Mouse (Mus musculus): ENCODE measurements at regions not wholly inside any gene's neighbourhood (a gene's known extent, or its start where the extent isn't known, plus 50 kb on each side); places are given as distances from the start of the nearest gene placed in this dataset.

- DNase-seq (ENCODE audit: low spot score in 2 of 2): no peak
Observed at GRCm38 (mm10) chr2:148622216-148622615, 50.2 kb upstream of the Nxt1 start.

GRCm38 (mm10) chr2:148611911-148612310 is 60.5 kb upstream of the Nxt1 start:
- no peak for DNase-seq (ENCODE audit: low spot score in 2 of 2)

DNA sequence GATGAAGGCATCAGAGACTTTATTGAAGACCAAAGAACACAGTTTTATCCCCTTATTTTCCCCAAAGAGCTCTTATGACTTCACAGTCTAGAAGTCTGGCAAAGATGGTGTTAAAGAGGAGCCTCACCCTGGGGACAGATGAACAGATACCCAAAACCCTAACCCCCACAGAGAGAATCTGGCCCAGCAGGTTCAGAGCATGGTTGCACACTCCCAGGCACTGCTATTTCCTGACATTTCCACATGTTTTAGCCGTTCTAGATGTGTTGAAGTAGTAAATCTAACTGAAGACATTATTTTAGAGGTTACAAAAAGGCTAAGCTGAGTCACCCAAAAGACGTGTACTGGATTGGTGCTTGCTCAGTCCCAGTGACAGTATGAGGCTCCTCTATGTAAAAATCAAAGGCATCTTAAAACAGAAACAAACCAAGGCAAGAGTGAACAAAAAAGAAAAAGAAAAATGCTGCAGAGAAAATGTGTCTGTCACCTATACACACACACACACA is 66.9 kb upstream of the Nxt1 start:
- DNase-seq (ENCODE audit: low spot score in 2 of 2): no peak

DNA sequence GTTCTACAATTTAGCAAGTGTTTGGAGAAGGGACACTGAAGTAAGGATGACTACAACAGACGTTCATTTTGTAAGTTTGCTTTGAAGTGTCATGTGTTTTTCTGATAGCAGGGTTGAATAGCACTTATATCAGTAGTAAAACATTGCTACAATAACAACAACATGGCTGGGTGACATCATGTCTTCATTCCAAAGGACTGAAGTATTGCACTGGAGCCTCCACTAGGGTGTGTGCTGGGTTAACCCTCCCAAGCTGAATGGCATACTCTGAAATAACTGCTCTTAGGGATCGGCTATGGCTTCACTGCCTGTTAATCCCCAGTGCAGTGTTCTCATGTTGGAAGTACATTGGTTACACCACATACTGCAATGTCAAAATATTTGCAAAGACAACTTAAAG is 68.5 kb upstream of the Nxt1 start:
- no peak for DNase-seq (ENCODE audit: low spot score in 2 of 2)

GRCm38 (mm10) chr2:148603315-148603714 is 69.1 kb upstream of the Nxt1 start:
- no peak for DNase-seq (ENCODE audit: low spot score in 2 of 2)

GRCm38 (mm10) chr2:148599498-148599897 is 72.9 kb upstream of the Nxt1 start:
- peak; percentile 7 to 15 for DNase-seq (ENCODE audit: low spot score in 2 of 2)

DNA sequence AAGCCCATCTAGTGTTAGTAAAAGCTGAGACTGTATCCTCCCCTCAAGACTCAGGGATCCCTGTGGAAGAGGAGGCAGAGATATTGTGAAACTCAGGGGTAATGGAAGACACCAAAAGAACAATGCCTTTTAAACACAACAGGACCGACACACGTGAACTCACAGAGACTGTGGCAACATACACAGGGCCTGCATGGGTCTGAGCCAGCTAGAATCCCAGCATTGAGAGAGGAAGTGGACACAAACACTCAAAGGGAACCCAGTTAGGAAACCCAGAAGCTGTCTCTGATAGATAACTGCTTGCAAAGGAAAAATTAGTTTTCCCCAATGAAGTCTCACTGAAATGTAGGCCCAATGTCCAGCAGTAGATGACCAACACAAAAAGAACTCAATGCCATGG is 75.4 kb upstream of the Nxt1 start:
- DNase-seq (ENCODE audit: low spot score in 2 of 2): no peak

DNA sequence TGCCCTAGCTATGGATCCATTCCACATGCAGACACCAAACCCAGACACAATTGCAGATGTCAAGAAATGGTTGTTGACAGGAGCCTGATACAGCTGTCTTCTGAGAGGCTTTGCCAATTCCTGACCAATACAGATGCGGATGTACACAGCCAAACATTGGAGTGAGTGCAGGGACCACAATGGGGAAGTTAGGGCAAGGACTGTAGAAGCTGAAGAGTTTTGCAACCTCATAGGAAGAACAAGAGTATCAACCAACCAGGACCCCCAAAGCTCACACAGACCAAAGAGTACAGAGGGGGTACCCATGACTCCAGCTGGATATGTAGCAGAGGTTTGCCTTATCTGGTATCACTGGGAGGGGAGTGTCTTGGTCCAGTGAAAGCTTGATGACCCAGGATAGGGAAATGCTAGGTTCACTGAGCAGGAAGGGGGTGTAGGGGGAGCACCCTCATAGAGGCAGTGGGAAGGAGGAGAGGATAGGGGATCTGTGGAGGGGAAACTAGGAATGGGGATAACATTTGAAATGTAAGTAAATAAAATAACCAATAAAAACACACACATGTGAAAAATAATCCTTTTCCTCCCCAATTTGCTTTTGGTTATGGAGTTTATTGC is 86.6 kb upstream of the Nxt1 start:
- DNase-seq (ENCODE audit: low spot score in 2 of 2): no peak

DNA sequence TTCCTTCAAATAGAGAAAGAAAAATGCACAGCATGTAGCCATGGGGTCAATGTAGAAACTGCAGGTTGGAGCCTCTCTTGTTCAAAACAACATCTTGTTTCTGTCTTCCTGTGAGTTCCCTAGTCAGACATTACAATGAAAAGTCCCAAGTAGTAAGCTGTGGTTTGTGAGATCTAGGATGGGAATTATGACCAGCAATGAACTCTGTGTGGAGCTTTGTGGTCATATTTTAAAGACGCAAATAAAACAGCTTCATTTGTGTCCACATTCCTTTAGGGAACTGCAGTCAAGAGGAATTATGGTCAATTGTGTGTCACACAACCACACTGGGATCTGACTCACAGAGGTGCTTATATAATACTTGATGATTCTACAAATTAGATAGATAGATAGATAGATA is 90.2 kb upstream of the Nxt1 start:
- DNase-seq (ENCODE audit: low spot score in 2 of 2): no peak

DNA sequence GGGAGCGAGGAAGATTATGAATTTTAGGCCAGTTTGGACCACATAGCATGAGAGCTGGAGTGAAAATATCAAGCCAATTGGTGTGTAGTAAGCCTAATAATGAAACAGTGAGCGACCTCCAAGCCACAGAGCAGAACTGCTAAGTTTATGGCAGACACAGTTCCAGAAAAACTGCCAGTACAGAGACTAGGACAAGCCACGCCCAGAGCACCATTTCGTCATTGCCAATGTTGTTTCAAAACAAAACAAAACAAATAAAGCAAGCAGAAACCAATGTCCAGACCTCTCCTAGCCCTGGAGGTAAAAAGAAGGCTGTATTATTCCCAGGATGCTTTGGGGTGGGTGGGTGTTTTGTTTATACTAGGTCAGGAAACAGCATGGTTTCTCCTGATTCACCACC is 90.7 kb upstream of the Nxt1 start:
- no peak for DNase-seq (ENCODE audit: low spot score in 2 of 2)

DNA sequence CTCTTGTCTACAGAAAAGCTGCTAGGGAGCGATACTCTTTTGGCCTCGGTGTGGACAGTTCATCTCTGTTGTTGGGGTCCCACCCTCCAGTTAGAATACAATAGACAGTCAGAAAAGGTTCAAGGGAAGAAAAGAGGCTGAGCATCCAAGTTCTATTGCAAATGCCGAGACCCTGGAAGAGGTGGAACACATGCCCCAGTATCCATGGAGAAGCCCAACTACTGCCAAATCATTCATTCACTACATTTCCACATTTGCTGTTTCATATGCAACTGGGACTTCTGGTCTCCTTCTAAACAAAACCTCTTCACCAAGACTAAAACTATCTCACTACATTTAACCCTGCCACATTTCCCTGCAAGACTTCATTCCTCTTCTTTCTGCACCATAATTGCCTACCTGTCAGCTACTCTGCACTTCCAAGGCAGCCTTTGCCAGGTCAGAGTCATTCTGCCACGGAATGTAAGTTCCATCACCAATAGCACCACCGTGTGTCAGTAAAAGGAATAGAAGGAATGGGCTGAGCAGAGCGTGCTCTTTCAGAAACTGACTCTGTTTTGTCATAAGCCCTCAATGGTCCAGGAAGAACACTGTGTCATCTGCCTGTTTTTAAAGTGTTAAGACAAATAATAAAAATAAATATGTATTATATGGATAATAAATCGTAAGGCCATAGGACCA is 92.0 kb upstream of the Nxt1 start:
- DNase-seq (ENCODE audit: low spot score in 2 of 2): peak; percentile 9 to 18

DNA sequence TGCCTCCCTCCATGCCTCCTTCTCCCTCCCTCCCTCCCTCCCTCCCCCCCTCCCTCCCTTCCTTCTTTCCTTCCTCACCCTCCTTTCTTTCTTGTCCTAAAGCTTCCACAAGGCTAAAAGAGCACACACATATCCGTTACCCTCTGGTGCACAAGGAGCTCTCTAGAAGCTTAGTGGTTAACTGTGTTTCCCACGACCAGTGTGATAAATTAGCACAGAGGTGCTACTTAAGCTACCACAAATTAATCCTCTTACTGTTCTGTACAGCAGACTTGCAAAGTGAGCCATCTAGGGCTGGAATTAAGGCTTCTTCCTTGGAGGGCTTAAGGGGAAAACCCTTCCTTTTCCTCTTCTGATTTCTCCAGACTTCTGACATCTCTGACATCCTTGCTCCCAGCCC is 92.8 kb upstream of the Nxt1 start:
- DNase-seq (ENCODE audit: low spot score in 2 of 2): no peak

GRCm38 (mm10) chr2:148579027-148579426 is 93.4 kb upstream of the Nxt1 start:
- DNase-seq (ENCODE audit: low spot score in 2 of 2): no peak

DNA sequence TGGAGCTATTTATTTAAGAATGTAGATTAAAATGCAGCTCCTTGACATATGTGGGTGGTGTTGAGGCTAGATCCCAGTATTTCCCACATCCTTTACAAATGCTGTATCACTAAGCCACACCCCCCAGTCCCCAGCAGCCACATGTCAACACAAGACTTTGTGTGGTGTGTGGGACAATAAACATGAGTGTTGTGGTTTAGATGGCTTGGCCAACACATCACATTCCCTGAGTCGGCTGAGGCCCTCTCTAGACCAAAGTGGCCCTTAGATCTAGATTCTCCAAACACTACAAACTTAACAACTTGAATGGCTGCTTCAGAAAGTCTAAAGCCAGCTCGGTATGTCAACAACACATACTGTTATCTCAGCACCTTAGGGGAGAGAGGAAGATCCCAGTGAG is 94.2 kb upstream of the Nxt1 start:
- DNase-seq (ENCODE audit: low spot score in 2 of 2): no peak

DNA sequence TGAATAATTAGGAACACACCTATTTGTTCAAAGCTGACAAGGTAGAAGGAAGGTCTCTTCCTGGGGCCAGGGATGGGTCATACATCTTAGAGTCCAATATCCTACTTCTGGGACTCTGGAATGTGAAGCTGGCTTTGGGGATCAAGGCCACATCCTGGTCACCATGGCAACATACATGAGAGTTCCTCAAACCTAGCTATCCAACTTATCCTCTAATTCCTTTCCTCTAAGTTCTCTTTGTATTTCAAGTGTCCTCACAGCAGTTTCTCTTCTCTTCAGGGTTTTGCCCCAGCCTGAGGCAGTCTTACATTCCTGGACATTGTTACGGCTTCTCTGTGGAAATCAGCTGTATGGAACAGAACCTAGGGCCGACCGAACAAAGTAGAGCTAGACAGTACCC is 97.0 kb upstream of the Nxt1 start:
- DNase-seq (ENCODE audit: low spot score in 2 of 2): no peak

- peak; percentile 25 to 33 for DNase-seq (ENCODE audit: low spot score in 2 of 2)
Observed at GRCm38 (mm10) chr2:148572165-148572564, 100.2 kb upstream of the Nxt1 start.

DNA sequence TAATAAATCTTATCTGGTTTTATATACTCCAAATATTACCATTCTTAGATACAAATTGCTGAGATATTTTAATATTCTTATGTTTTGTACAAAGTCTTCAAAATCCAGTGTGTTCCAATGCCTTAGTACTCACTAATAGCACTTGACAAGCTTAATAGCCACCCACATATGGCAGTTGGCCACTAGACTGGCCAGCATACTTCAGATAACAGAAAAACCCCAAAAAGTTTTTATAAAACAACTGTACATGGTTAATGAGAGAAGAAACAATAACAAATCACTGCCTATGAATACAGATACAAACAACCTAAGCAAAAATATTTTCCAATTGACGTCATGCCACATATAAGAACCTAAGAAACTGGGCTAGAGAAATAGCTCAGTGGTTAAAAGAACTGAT is 100.8 kb upstream of the Nxt1 start:
- DNase-seq (ENCODE audit: low spot score in 2 of 2): no peak

DNA sequence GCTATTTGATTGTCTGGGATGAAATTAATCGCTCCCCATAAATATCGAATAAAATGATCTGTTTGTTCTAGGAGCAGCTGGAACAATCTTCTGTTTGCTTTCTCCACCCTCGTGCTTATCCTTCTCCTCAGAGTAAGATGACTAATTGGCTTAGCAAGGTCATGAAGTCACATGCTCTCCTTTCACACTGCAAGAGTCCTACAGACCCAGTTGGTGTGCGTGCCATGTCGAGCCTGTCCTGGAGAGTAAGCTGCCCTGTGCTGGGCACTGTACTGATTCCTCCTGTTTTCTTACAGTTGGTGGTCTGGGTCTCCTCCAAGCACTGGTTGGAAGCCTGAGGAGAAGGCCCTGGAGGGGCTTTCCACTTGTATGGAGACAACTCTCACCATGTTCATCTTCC is 101.4 kb upstream of the Nxt1 start:
- DNase-seq (ENCODE audit: low spot score in 2 of 2): no peak

DNA sequence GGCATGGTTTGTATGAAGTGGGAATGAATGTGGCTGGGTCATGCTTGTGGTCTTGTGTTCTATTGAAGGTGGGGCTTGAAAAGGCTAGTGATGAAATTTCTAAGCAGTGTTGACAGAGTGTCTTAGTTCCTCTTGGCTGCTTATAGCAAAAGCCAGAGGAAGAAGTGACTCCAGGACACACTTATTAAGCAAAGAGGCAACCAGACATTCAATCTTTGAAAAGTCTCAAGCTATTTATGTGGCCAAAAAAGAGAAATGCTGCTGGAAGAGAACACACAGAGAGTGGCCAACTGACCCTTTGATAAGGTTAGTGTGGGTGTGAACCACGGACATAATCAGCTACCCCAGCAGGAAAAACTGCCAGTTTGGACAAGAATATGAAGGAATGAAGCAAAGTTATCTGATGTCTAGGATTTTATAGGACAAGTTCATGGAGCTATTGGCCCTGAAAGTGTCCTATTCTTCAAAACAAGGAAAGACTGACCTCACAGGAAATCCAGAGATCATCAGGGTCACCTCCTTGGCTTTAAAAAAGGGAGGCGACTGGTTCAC is 104.4 kb upstream of the Nxt1 start:
- DNase-seq (ENCODE audit: low spot score in 2 of 2): no peak

GRCm38 (mm10) chr2:148563390-148563789 is 109.0 kb upstream of the Nxt1 start:
- no peak for DNase-seq (ENCODE audit: low spot score in 2 of 2)

DNA sequence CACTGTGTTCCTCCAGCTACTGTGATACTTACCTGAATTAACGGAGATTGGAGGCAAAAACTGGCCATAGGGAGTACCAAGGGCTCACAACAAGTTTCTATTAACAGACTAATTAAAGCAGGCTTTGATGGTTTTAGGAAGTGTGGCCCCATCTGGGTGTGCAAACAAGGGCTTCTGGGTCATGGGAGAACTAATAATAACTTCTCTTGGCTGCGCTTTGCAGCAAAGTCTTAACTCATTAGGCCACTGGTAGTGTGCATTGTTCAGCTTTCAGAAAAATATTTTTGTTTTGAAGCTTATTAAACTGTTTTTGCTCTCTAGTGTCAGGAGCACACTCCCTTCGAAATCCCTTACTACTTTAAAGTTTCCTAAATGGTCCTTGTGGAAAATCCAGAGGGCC is 110.4 kb upstream of the Nxt1 start:
- DNase-seq (ENCODE audit: low spot score in 2 of 2): no peak

- DNase-seq (ENCODE audit: low spot score in 2 of 2): no peak
Observed at GRCm38 (mm10) chr2:148560013-148560773, 112.2 kb upstream of the Nxt1 start.

DNA sequence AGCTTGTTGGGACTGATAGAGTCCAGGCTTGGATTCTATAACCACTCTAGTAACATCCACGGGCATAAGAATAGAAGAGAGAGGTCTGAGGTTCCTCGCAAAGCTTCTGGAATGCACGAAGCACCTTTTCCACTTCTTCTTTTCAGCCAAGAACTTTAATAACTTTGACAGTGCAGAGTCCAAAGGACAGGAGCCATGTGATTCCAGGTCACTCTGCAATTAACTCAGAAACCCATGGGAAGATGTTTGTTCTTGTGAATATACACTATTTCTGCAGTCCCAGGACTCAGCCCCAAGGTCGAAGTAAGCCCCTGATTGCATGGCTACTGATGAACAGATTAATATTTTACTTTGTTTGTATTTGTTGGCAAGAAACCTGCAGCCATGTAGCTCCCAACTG is 113.0 kb upstream of the Nxt1 start:
- DNase-seq (ENCODE audit: low spot score in 2 of 2): no peak

All from right cerebral cortex, postnatal 36 days (tissue).